Mouse (Mus musculus) hindbrain, postnatal 0 days (tissue): ENCODE results near the gene Lamp2. TPM values are rescaled to one million over a fixed set of nuclear protein-coding genes. Genes with fewer than 3 reads are reported as not detected.

Source experiments
- ATAC-seq: fragments of 200-750 bp; cut with Nextera tagmentation; 2 replicates; pipeline ENCODE4 v1.8.0; 2017; ENCODE audit warnings: mild to moderate bottlenecking, moderate TSS enrichment, moderate library complexity
- DNase-seq: peaks from one replicate; pipeline ENCODE4 v3.0.0-alpha.2; 2015; ENCODE audit warnings: low spot score
- H3K27ac ChIP-seq: fragments of 300-500 bp; sonication (generic); 2 replicates; pipeline ENCODE4 v1.5.1; 2014; ENCODE audit warnings: mild to moderate bottlenecking
- H3K27me3 ChIP-seq: fragments of 300-500 bp; sonication (generic); 2 replicates; pipeline ENCODE4 v1.6.1; 2014; ENCODE audit warnings: low read length, mixed read lengths; ENCODE audit not compliant: insufficient read depth
- H3K36me3 ChIP-seq: fragments of 300-500 bp; sonication (generic); 2 replicates; pipeline ENCODE4 v1.6.1; 2014; ENCODE audit warnings: low read length, mixed read lengths; ENCODE audit not compliant: insufficient read depth
- H3K4me1 ChIP-seq: fragments of 300-500 bp; sonication (generic); 2 replicates; pipeline ENCODE4 v1.6.1; 2014; ENCODE audit warnings: antibody characterized with exemption, low read length, mixed read lengths; ENCODE audit not compliant: insufficient read depth
- H3K4me2 ChIP-seq: fragments of 300-500 bp; sonication (generic); 2 replicates; pipeline ENCODE4 v1.6.1; 2014; ENCODE audit warnings: low read depth, mild to moderate bottlenecking, low read length, moderate library complexity, mixed read lengths
- H3K4me3 ChIP-seq: fragments of 300-500 bp; sonication (generic); 2 replicates; pipeline ENCODE4 v1.5.1; 2014; ENCODE audit warnings: low read length
- H3K9ac ChIP-seq: fragments of 300-500 bp; sonication (generic); replicated peaks from 2 replicates; pipeline ENCODE4 v1.6.1; 2014; ENCODE audit warnings: mild to moderate bottlenecking, low read length, moderate library complexity, mixed read lengths
- H3K9me3 ChIP-seq: fragments of 300-500 bp; sonication (generic); 2 replicates; pipeline ENCODE4 v1.6.1; 2016; ENCODE audit warnings: low read length, mixed read lengths
- CTCF ChIP-seq: IDR thresholded peaks from 2 replicates; pipeline ENCODE4 v1.5.1; 2016; ENCODE audit warnings: antibody characterized with exemption, control low read depth, low read depth
- whole genome bisulfite sequencing: fragments of 180-500 bp; shearing (Covaris S2); extraction: QIAGEN DNeasy Blood & Tissue Kit; methylation state at CpG from one replicate; pipeline ENCODE4 v1.1.7; 2014; 5-methylcytosine and 5-hydroxymethylcytosine counted together
- polyA plus RNA-seq: library from polyadenylated mRNA; unstranded; fragments of >200 nt; fragmentation: Nextera tagmentation; extraction: Ambion mirVana; gene quantifications from 2 replicates; pipeline ENCODE4 v1.2.1, GENCODE M21; 2015
- total RNA-seq: library from RNA; depleted of rRNA; stranded (reverse); fragments of >200 nt; gene quantifications from 2 replicates; pipeline ENCODE4 v1.2.3, GENCODE M21; 2014

Gene Lamp2
- total and polyA plus RNA-seq, 2 experiments from 2014 or later, result 56.5 to 79.8 TPM

- no peak for TF ChIP-seq CTCF
- no peaks in the 10 kb centered on the region for H3K9me3 ChIP-seq
- H3K27me3 ChIP-seq, result no peaks in the 10 kb centered on the region
- WGBS, result 83% methylated on average over 4 of the region's 4 CpGs
- DNase-seq (no peak), ATAC-seq (no peak)
- H3K4me3 ChIP-seq, result no peak overlapping the region
- H3K9ac ChIP-seq, result no peak overlapping the region
- H3K4me2 ChIP-seq, result no peak overlapping the region
- H3K27ac ChIP-seq, result no peak overlapping the region
- no peaks in the 10 kb centered on the region for H3K36me3 ChIP-seq
- no peaks in the 10 kb centered on the region for H3K4me1 ChIP-seq
Observed at GRCm38 (mm10) chrX:38429455-38429854, 26.8 kb downstream of the Lamp2 start.

- Histone ChIP-seq H3K9ac (no peak overlapping the region), H3K4me1 (no peaks in the 10 kb centered on the region), H3K4me2 (no peak overlapping the region), H3K4me3 (no peak overlapping the region), H3K27me3 (no peaks in the 10 kb centered on the region), H3K36me3 (no peaks in the 10 kb centered on the region), H3K9me3 (no peaks in the 10 kb centered on the region), H3K27ac (no peak overlapping the region)
- 0 out of 2 replicates have a peak, but pooled peaks have one; percentile 51 for ATAC-seq
- DNase-seq, result peak; percentile 27
- no peak for TF ChIP-seq CTCF
- WGBS, result 74% methylated on average over 3 of the region's 3 CpGs
Observed at GRCm38 (mm10) chrX:38428818-38429440, 27.3 kb downstream of the Lamp2 start.

GRCm38 (mm10) chrX:38426043-38426442 is 30.2 kb downstream of the Lamp2 start:
- no peak for TF ChIP-seq CTCF
- no peaks in the 10 kb centered on the region for H3K36me3 ChIP-seq
- ATAC-seq (no peak), DNase-seq (no peak)
- 62% methylated on average over 1 of the region's 1 CpGs for WGBS
- H3K4me3 ChIP-seq, result no peak overlapping the region
- no peak overlapping the region for H3K27ac ChIP-seq
- H3K4me1 ChIP-seq, result no peaks in the 10 kb centered on the region
- no peak overlapping the region for H3K9ac ChIP-seq
- H3K9me3 ChIP-seq, result no peaks in the 10 kb centered on the region
- H3K4me2 ChIP-seq, result no peak overlapping the region
- H3K27me3 ChIP-seq, result no peaks in the 10 kb centered on the region

GRCm38 (mm10) chrX:38423096-38423495 is 33.2 kb downstream of the Lamp2 start:
- Histone ChIP-seq H3K27me3 (no peaks in the 10 kb centered on the region), H3K4me3 (no peak overlapping the region), H3K27ac (no peak overlapping the region), H3K4me2 (no peak overlapping the region), H3K9me3 (no peaks in the 10 kb centered on the region), H3K9ac (no peak overlapping the region), H3K4me1 (no peaks in the 10 kb centered on the region), H3K36me3 (no peaks in the 10 kb centered on the region)
- TF ChIP-seq CTCF, result no peak
- WGBS, result 83% methylated on average over 3 of the region's 3 CpGs
- ATAC-seq (no peak), DNase-seq (no peak)

- Histone ChIP-seq H3K9ac (no peak overlapping the region), H3K27me3 (no peaks in the 10 kb centered on the region), H3K9me3 (no peaks in the 10 kb centered on the region), H3K27ac (no peak overlapping the region), H3K4me1 (no peaks in the 10 kb centered on the region), H3K36me3 (no peaks in the 10 kb centered on the region), H3K4me2 (no peak overlapping the region), H3K4me3 (no peak overlapping the region)
- WGBS, result 65% methylated on average over 3 of the region's 3 CpGs
- ATAC-seq (no peak), DNase-seq (no peak)
- TF ChIP-seq CTCF, result no peak
Observed at GRCm38 (mm10) chrX:38422396-38422795, 33.9 kb downstream of the Lamp2 start.

GRCm38 (mm10) chrX:38403879-38404278 is 52.4 kb downstream of the Lamp2 start:
- Histone ChIP-seq H3K9ac (no peak overlapping the region), H3K4me1 (no peaks in the 10 kb centered on the region), H3K27ac (no peak overlapping the region), H3K36me3 (no peaks in the 10 kb centered on the region), H3K4me2 (no peak overlapping the region), H3K9me3 (no peaks in the 10 kb centered on the region), H3K4me3 (no peak overlapping the region), H3K27me3 (no peaks in the 10 kb centered on the region)
- 55% methylated on average over 3 of the region's 3 CpGs for WGBS
- DNase-seq (peak; percentile 5), ATAC-seq (no peak)
- no peak for TF ChIP-seq CTCF

- no peaks in the 10 kb centered on the region for H3K27me3 ChIP-seq
- 70% methylated on average over 5 of the region's 5 CpGs for WGBS
Observed at GRCm38 (mm10) chrX:38402981-38403380, 53.3 kb downstream of the Lamp2 start.

More at GRCm38 (mm10) chrX:38402981-38403380, 53.3 kb downstream of the Lamp2 start:
- no peak for TF ChIP-seq CTCF
- H3K27ac ChIP-seq, result no peak overlapping the region
- ATAC-seq (no peak), DNase-seq (no peak)
- H3K9me3 ChIP-seq, result no peaks in the 10 kb centered on the region
- H3K4me2 ChIP-seq, result no peak overlapping the region
- no peak overlapping the region for H3K9ac ChIP-seq
- no peak overlapping the region for H3K4me3 ChIP-seq
- H3K36me3 ChIP-seq, result no peaks in the 10 kb centered on the region
- H3K4me1 ChIP-seq, result no peaks in the 10 kb centered on the region
